Mouse (Mus musculus) left cerebral cortex, adult 2 months (tissue): ENCODE measurements around the gene Ifitm2. TPM values are rescaled to one million over a fixed set of nuclear protein-coding genes. Genes with fewer than 3 reads are reported as not detected.

Experiments used
- DNase-seq, 2 experiments: peaks; one replicate each; pipeline ENCODE4 v3.0.0; 2021 to 2022; ENCODE audit warnings: low spot score in 2 of 2, mixed read lengths in 1 of 2; ENCODE audit errors: extremely low spot score in 1 of 2
- H3K27ac ChIP-seq: fragments of 200-600 bp; 2 replicates; pipeline ENCODE4 v1.8.1; 2022
- H3K4me3 ChIP-seq: fragments of 200-600 bp; 2 replicates; pipeline ENCODE4 v1.8.1; 2022
- CTCF ChIP-seq: fragments of 200-600 bp; IDR thresholded peaks from 2 replicates; pipeline ENCODE4 v1.8.1; 2022; ENCODE audit warnings: antibody characterized with exemption, mild to moderate bottlenecking, moderate library complexity
- intact Hi-C: fragments of 180-260 bp; cut with DNase I; formaldehyde crosslinking; loops from one replicate; pipeline ENCODE4 v1.15.1; 2025
- total RNA-seq, 2 experiments: library from RNA; stranded (reverse); gene quantifications; 2 replicates each; pipeline ENCODE4 v1.2.3; 2021

Gene Ifitm2
- total RNA-seq, 2 experiments from 2014 or later: 10.8 to 17.7 TPM

GRCm38 (mm10) chr7:140966921-140967320 lies 11.1 kb upstream of the Ifitm2 start, which contains the start of gene Ifitm1:
Gene Ifitm1, plus strand, starts transcription at chr7:140967221.
- no peak within 1 kb of the TSS for H3K27ac ChIP-seq
- intact Hi-C loops: no loop called here
- no peak within 1 kb of the TSS for H3K4me3 ChIP-seq
- no peak for DNase-seq
- no peak for TF ChIP-seq CTCF

- no peak for TF ChIP-seq CTCF
- no peak for DNase-seq
- intact Hi-C loops: no loop called here
- no peak overlapping the region for H3K4me3 ChIP-seq
- H3K27ac ChIP-seq: no peak overlapping the region
These were observed 6.9 kb upstream of the Ifitm2 start for GRCm38 (mm10) chr7:140962733-140963132.

- no peak for DNase-seq
- Histone ChIP-seq H3K4me3 (no peak overlapping the region), H3K27ac (no peak overlapping the region)
- TF ChIP-seq CTCF: no peak
- intact Hi-C loops: no loop called here
These were observed 5.6 kb upstream of the Ifitm2 start for GRCm38 (mm10) chr7:140961416-140961815.

- Histone ChIP-seq H3K4me3 (no peak overlapping the region), H3K27ac (no peak overlapping the region)
- TF ChIP-seq CTCF: no peak
- intact Hi-C loops: no loop called here
- DNase-seq: no peak
These were observed 4.2 kb upstream of the Ifitm2 start for GRCm38 (mm10) chr7:140960026-140960425.

GRCm38 (mm10) chr7:140959181-140959901 lies 3.6 kb upstream of the Ifitm2 start:
- TF ChIP-seq CTCF: peak; percentile 56
- DNase-seq: no peak
- intact Hi-C loops: loop anchor here (1.0 to 5.0 kb wide), 3 partner anchors 48 to 89 kb away; no protein-coding TSS in a partner anchor
- Histone ChIP-seq H3K27ac (no peak overlapping the region), H3K4me3 (no peak overlapping the region)

- Histone ChIP-seq H3K4me3 (no peak overlapping the region), H3K27ac (peak overlapping the region; percentile 71; the same call in 1 of the 2 replicates)
- no peak for DNase-seq
- intact Hi-C loops: loop anchor here (5.0 kb wide), 2 partner anchors 49 to 51 kb away; no protein-coding TSS in a partner anchor
- TF ChIP-seq CTCF: no peak; the same call in 1 of the 2 replicates
These were observed 726 bp upstream of the Ifitm2 start for GRCm38 (mm10) chr7:140956556-140956869.

GRCm38 (mm10) chr7:140955342-140955741 lies 445 bp downstream of the Ifitm2 start:
- peak overlapping the region; percentile 15; the same call in 1 of the 2 replicates for H3K27ac ChIP-seq
- no peak for TF ChIP-seq CTCF
- intact Hi-C loops: loop anchor here (5.0 kb wide), 2 partner anchors 48 to 52 kb away; no protein-coding TSS in a partner anchor
- H3K4me3 ChIP-seq: peak overlapping the region; percentile 38
- DNase-seq: no peak

- DNase-seq: no peak
- Histone ChIP-seq H3K27ac (no peak overlapping the region), H3K4me3 (no peak overlapping the region)
- no peak for TF ChIP-seq CTCF
- intact Hi-C loops: loop anchor here (5.0 kb wide), 2 partner anchors 47 to 53 kb away; no protein-coding TSS in a partner anchor
These were observed 1.1 kb downstream of the Ifitm2 start for GRCm38 (mm10) chr7:140954733-140955071.

- DNase-seq: no peak
- intact Hi-C loops: no loop called here
- TF ChIP-seq CTCF: no peak
- Histone ChIP-seq H3K27ac (no peak overlapping the region), H3K4me3 (no peak overlapping the region)
These were observed 1.7 kb downstream of the Ifitm2 start for GRCm38 (mm10) chr7:140953800-140954732.

- Histone ChIP-seq H3K4me3 (no peak overlapping the region), H3K27ac (no peak overlapping the region)
- TF ChIP-seq CTCF: no peak
- intact Hi-C loops: no loop called here
- DNase-seq: no peak
These were observed 2.7 kb downstream of the Ifitm2 start for GRCm38 (mm10) chr7:140953133-140953532.

GRCm38 (mm10) chr7:140952441-140952840 lies 3.3 kb downstream of the Ifitm2 start:
- DNase-seq: no peak
- no peak for TF ChIP-seq CTCF
- Histone ChIP-seq H3K4me3 (no peak overlapping the region), H3K27ac (no peak overlapping the region)
- intact Hi-C loops: no loop called here

GRCm38 (mm10) chr7:140951765-140952164 lies 4.0 kb downstream of the Ifitm2 start:
- intact Hi-C loops: no loop called here
- no peak overlapping the region for H3K27ac ChIP-seq
- TF ChIP-seq CTCF: no peak
- H3K4me3 ChIP-seq: no peak overlapping the region
- DNase-seq: no peak
